In the genomic region with DNA sequence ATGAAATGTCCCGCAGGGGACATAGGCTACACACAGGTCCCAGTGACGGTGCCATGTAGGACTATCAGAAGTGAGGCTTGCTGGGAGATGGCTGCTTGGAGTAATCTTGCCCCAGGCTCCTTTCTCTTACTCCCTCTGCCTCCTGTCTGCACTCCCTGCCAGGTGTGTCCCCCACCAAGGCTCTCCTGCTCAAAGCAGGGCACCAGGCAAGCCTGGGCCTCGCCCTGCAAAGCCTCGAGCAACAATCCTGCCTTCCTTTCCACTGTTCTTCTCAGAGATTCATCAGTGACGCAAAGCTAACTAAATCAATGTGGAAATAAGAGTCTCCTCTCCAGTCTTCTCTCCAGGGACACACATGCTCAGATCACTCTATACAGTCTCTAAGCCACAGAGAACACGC, we compare ENCODE assay signal across 24 mouse cellular contexts.
"Had no signal": no experiment of that assay in that cellular context is flagged by ENCODE, and none has a peak within 500 bp of the region (broad histone marks: within the 10 kb centered on the region; RNA-seq: fewer than 3 reads in every experiment).

No protein-coding gene starts in this region.

- DNase-seq: gastrocnemius, postnatal 14 days; gastrocnemius, postnatal 36 days; heart, adult 11 months; heart, adult 2 months; heart, postnatal 14 days; heart, postnatal 36 days; kidney, adult 18-20 months; kidney, adult 8-10 months; kidney, postnatal 10 days; kidney, postnatal 25 days; kidney, postnatal 4 days; liver; liver, embryonic 13.5 days had no signal

- H3K27me3 ChIP-seq: heart, embryonic 13.5 days; heart, embryonic 15.5 days; hindbrain, embryonic 15.5 days; limb, embryonic 12.5 days; liver, embryonic 13.5 days had no signal

- H3K27ac ChIP-seq: heart, adult 2 months; heart, embryonic 13.5 days; heart, embryonic 15.5 days; hindbrain, embryonic 15.5 days; hindbrain, postnatal 0 days; layer of hippocampus, adult 2 months; left cerebral cortex, adult 2 months; limb, embryonic 10.5 days; limb, embryonic 12.5 days; liver, embryonic 13.5 days had no signal

- H3K4me3 ChIP-seq: heart, adult 2 months; heart, embryonic 13.5 days; heart, embryonic 15.5 days; hindbrain, embryonic 15.5 days; layer of hippocampus, adult 2 months; left cerebral cortex, adult 2 months; limb, embryonic 10.5 days; limb, embryonic 12.5 days; liver, embryonic 13.5 days had no signal

- H3K4me1 ChIP-seq: hindbrain, embryonic 15.5 days; limb, embryonic 12.5 days had no signal

- H3K4me2 ChIP-seq: heart, embryonic 11.5 days; heart, embryonic 13.5 days; heart, embryonic 15.5 days; hindbrain, embryonic 15.5 days; limb, embryonic 12.5 days; liver, embryonic 11.5 days; liver, embryonic 13.5 days had no signal

- ATAC-seq: hindbrain, postnatal 0 days; intestine, embryonic 16.5 days had no signal

- H3K9ac ChIP-seq: heart, embryonic 13.5 days; heart, embryonic 15.5 days; hindbrain, embryonic 15.5 days; limb, embryonic 12.5 days; liver, embryonic 13.5 days had no signal

- H3K9me3 ChIP-seq: heart, embryonic 15.5 days; hindbrain, embryonic 15.5 days; limb, embryonic 10.5 days; limb, embryonic 12.5 days had no signal
